Mouse (Mus musculus) stomach, postnatal 0 days (tissue): Measurements from ENCODE around the gene Aasdh.

Source experiments
- CTCF ChIP-seq: IDR thresholded peaks from 2 replicates; pipeline ENCODE4 v1.5.1; 2016; ENCODE audit warnings: antibody characterized with exemption, low read depth, mild to moderate bottlenecking, moderate library complexity
- EP300 ChIP-seq: optimal IDR thresholded peaks from 2 replicates; pipeline ENCODE3; 2016; ENCODE audit warnings: antibody characterized with exemption

- TF ChIP-seq CTCF: peak; percentile 96
- TF ChIP-seq EP300: no peak
Observed at GRCm38 (mm10) chr5:76853549-76853948, 51.8 kb downstream of the Aasdh start.
